Mouse (Mus musculus): Measurements from ENCODE around the gene Fam166b.

GRCm38 (mm10) chr4:43454041-43454836 lies 25.3 kb upstream of the Fam166b start, which contains the start of gene Cd72:
- TF ChIP-seq CHD2 (IDR thresholded peaks at IDR 0.05; ENCODE audit: low read depth, low read length): no peak
- TF ChIP-seq MAFK (IDR thresholded peaks at IDR 0.05; ENCODE audit: insufficient read depth, low read depth, low read length): no peak
- TF ChIP-seq ZNF384 (IDR thresholded peaks at IDR 0.05; ENCODE audit: low read depth, low read length): no peak
- no peak for TF ChIP-seq HCFC1 (IDR thresholded peaks at IDR 0.05; ENCODE audit: borderline replicate concordance, insufficient read depth, low read length)
- TF ChIP-seq ZC3H11A (IDR thresholded peaks at IDR 0.05; ENCODE audit: borderline replicate concordance, low read depth, low read length): no peak
